Mouse (Mus musculus): ENCODE measurements around the gene Macrod1. TPM values are rescaled to one million over a fixed set of nuclear protein-coding genes. Genes with fewer than 3 reads are reported as not detected.

Macrod1 gene
- polyA plus RNA-seq, 1 experiment, result 29.9 TPM

- no peak for DNase-seq (ENCODE audit: low read depth)
These were observed 142.5 kb downstream of the Macrod1 start for GRCm38 (mm10) chr19:7199089-7199488.

- no peak for DNase-seq (ENCODE audit: low read depth)
These were observed 143.8 kb downstream of the Macrod1 start for GRCm38 (mm10) chr19:7200427-7200826.

DNA sequence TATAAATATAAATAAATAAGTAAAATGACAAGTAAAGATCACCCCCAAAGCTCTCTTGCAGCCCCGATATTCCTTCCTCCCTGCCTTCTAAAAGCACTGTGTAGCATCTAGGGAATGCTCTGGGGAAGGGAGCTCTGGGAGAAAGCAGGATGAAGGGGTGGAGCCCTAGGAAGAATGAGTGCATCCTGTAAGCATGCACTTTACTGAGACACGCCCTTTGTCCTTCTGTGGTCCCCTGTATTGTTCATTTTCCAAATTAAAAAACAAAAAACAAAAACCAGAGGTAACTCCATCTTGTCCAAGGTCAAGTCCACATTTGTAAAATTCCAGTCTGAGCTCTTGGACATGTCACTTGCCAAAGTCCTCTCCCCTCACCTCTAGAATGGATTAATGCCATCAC lies 148.3 kb downstream of the Macrod1 start:
- no peak for DNase-seq (ENCODE audit: low read depth)

- DNase-seq (ENCODE audit: low read depth), result no peak
These were observed 148.7 kb downstream of the Macrod1 start for GRCm38 (mm10) chr19:7205326-7205725.

GRCm38 (mm10) chr19:7205753-7206736 lies 149.4 kb downstream of the Macrod1 start, which contains the start of gene Otub1:
Gene Otub1 (minus strand): TSS chr19:7206316.
- DNase-seq (ENCODE audit: low read depth), result no peak

GRCm38 (mm10) chr19:7209907-7210646 lies 153.5 kb downstream of the Macrod1 start:
- DNase-seq (ENCODE audit: low read depth), result no peak

GRCm38 (mm10) chr19:7212216-7212615 lies 155.6 kb downstream of the Macrod1 start:
- no peak for DNase-seq (ENCODE audit: low read depth)

DNA sequence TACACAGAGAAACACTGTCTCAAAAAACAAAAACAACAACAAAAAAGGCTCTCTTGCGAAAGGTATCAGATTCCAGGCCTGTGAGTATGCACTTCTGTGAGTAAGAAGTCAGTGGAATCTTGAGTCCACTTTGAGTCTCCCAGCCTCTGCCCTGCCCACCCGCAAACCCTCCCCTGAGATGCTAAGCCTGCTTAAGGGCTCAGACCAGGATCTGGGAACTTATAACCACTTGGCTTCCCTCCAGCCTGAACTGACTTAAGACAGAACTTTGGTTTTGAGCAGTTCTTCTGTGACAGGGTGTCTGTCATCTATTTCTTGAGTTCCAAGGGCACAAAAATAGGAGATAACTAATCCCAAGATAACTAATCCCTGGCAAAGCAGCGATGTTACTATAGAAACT lies 156.4 kb downstream of the Macrod1 start:
- DNase-seq (ENCODE audit: low read depth), result no peak

GRCm38 (mm10) chr19:7214484-7214883 lies 157.9 kb downstream of the Macrod1 start:
- DNase-seq (ENCODE audit: low read depth), result no peak

DNA sequence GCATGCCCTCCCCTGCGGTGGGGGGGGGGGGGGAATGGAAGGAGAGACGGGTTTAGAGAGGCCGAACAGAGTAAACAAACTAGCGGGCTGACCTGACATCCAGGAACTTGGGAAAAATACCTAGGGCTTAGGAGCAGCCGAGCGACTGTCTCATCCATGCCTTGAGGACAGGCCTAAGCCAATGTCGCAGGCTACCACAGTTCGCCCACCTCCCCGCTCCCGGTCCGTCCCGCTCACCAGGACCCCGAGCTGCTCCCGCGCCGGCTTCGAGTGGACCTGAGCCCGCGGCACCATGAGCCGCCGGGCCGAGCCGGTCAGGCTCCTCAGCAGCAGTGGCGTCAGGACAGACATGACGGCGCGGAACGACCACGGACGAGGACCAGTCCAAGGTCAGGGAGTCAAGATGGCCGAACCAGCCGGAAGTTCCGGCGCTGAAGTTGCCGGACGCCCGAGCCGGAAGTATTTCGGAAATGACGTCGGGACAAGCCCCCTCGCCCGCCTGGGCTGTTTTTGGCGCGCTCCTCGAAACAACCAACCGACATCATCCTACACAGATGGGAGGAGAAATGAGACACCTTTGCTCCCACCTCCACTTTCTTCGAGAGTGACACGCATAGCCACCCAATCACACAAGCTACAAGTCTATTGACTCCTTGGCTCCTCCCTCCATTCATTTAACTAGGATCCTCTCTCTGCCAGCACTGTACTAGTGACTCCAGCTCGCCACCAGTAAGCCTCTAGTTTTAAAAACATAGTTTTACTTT lies 160.7 kb downstream of the Macrod1 start, which contains the start of gene Cox8a:
Cox8a (minus strand) TSS at position 455 of the 764 bp plus-strand sequence.
- peak; percentile 93 for DNase-seq (ENCODE audit: low read depth)

- no peak for DNase-seq (ENCODE audit: low read depth)
These were observed 161.3 kb downstream of the Macrod1 start for GRCm38 (mm10) chr19:7217926-7218267.

DNA sequence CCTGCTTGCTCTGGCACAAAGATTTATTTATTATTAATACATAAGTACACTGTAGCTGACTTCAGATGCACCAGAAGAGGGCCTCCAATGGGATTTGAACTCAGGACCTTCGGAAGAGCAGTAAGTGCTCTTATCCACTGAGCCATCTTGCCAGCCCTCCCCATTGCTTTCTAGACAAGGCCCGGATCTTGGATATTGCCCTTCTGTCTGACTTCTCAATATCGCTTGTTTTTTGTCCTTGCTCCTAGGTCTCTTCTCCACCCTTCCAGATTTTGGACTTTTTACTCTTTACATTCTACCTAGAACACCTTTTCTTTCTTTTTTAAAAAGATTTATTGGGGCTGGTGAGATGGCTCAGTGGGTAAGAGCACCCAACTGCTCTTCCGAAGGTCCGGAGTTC lies 162.1 kb downstream of the Macrod1 start:
- DNase-seq (ENCODE audit: low read depth), result no peak

DNA sequence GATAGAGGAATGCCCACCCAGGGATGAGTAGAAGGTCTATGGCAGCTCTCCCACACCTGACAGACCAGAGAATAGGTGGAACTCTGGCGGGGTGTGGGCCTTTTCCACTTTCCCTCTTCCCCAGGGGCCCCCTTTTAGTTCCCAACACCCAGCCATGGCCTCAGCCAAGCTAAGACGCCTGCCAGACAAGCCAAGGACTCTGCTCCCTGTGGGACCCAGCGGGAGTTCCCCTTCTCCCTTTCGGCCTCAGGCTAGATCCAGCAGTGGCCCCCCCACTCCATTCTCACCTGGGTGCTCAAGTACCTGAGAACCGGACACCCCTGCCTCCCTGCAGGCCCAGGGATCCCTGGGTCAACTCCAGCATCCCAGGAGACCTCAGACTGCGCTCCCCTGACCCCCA lies 165.6 kb downstream of the Macrod1 start:
- DNase-seq (ENCODE audit: low read depth), result no peak

GRCm38 (mm10) chr19:7223488-7223887 lies 166.9 kb downstream of the Macrod1 start:
- DNase-seq (ENCODE audit: low read depth), result no peak

DNA sequence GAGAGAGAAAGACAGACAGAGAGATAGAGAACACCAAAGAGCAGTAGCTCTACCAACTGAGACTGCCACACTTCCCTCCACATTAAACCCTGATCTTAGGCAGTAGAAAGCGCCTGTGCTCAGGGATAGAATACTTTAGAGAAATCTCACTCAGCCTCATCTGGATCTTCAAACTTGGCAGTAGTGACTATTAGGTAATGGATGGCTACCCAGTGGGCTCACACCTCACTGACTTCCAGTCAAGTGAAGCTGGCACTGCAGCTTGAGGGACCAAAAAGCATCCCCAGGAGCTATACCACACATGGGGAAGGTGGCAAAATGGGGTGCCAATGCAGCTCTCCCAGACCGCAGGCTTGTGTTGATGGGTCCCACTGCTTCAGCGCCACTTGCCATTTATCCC lies 167.6 kb downstream of the Macrod1 start:
- no peak for DNase-seq (ENCODE audit: low read depth)

GRCm38 (mm10) chr19:7225096-7225690 lies 168.6 kb downstream of the Macrod1 start:
- no peak for DNase-seq (ENCODE audit: low read depth)

- DNase-seq (ENCODE audit: low read depth), result no peak
These were observed 169.9 kb downstream of the Macrod1 start for GRCm38 (mm10) chr19:7226511-7226914.

DNA sequence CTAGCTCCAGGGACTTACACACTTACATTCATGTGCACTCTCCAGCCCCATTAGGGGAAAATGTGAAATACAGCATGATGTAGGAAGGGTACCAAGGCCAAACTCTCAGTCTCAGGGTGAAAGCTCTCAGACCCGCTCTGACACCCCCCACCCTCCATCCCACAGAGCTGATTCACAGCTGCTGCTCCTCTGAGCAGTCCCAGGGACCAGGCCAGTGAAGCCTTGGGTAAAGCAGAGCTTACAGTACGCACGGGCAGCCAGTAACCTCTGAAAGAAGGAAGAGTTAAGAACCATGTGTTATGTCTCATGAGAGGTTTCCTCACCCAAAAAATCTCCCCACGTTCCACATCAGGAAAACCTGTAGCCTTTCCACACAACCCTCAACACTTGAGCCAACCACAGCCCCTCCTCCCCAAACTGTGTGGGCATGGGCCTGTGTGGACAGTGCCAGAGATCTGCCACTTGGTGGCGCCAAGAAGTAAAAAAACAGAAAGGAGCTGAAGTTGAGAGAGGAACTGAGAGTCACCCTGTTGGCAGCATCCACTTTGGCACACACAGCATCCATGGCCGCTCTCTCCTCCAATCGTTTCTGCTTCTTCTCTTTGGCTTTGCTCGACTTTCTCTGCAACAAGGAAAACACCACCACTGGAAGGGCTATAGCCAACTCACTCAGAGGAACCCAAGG lies 178.1 kb downstream of the Macrod1 start:
- DNase-seq (ENCODE audit: low read depth), result no peak

DNA sequence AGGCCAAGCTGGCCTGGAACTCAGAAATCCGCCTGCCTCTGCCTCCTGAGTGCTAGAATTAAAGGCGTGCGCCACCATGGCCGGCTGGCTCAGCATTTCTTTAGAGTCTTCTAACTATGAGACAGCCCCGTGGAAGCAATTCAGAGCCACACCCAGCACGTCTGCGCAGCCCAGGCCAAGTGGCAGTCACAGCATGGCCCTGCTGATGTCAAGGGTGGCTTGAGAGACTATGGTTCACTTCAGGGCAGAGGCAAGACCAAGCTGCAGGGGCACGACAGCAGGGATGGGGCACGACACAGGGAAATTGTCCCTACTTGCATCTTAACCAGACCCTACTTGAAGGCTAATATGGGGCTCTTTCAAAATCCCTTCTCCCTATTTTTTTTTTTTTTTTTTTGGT lies 178.9 kb downstream of the Macrod1 start:
- no peak for DNase-seq (ENCODE audit: low read depth)

DNA sequence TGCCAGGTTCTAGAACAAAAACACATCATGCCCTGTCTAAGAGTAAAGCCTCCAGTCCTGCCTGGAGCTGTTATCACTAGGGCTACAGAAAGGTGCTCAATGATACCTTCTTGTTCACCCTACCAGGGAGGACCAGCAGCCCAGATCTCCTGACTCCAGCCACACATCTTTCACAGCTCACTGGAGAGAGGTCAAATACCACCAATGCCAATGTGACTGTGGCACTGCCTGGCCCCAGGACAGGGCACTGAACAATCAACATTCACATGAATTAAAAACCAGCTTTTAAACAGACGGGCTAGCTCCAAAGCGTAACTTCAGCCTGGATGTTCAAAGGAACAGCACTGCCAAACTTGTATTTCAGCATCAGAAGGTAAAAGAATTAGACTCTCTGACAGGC lies 179.4 kb downstream of the Macrod1 start:
- DNase-seq (ENCODE audit: low read depth), result no peak

DNA sequence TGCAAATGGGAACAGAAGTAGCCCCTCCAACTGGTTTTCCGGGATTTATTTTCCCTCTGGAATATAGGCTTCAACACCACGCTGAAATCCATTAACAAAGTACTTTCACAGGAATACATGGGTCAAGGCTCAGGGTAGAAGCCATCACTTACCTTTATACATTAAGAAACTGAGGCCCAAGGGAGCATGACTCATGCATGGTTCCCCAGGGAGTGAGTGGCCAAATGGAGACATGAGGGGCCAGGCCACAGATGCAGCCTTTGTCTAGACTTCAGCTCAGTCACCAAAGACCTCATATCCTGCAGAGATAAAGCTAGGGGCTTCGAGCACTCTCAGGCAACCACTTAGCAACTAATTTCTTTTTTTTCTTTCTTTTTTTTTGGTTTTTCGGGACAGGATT lies 180.1 kb downstream of the Macrod1 start:
- no peak for DNase-seq (ENCODE audit: low read depth)
